Mouse (Mus musculus) liver, embryonic 16.5 days (tissue): ENCODE results near the gene Canx. TPM values are rescaled to one million over a fixed set of nuclear protein-coding genes. Genes with fewer than 3 reads are reported as not detected.

Experiments
- ATAC-seq: fragments of 200-750 bp; cut with Nextera tagmentation; 2 replicates; pipeline ENCODE4 v1.8.0; 2017; ENCODE audit warnings: low read depth, mild to moderate bottlenecking, moderate number of reproducible peaks, moderate library complexity
- H3K27ac ChIP-seq: fragments of 300-500 bp; sonication (generic); 2 replicates; pipeline ENCODE4 v1.5.1; 2014; ENCODE audit warnings: mild to moderate bottlenecking, low read length
- H3K27me3 ChIP-seq: fragments of 300-500 bp; sonication (generic); 2 replicates; pipeline ENCODE4 v1.6.1; 2014; ENCODE audit warnings: low read depth, low read length, mixed read lengths; ENCODE audit not compliant: control insufficient read depth, insufficient read depth
- H3K36me3 ChIP-seq: fragments of 300-500 bp; sonication (generic); 2 replicates; pipeline ENCODE4 v1.6.1; 2014; ENCODE audit warnings: mild to moderate bottlenecking; ENCODE audit not compliant: control insufficient read depth, insufficient read depth
- H3K4me1 ChIP-seq: fragments of 300-500 bp; sonication (generic); 2 replicates; pipeline ENCODE4 v1.6.1; 2014; ENCODE audit warnings: low read depth, low read length, mixed read lengths; ENCODE audit not compliant: control insufficient read depth
- H3K4me2 ChIP-seq: fragments of 300-500 bp; sonication (generic); 2 replicates; pipeline ENCODE4 v1.6.1; 2014; ENCODE audit warnings: low read depth, low read length, mixed read lengths
- H3K4me3 ChIP-seq: fragments of 300-500 bp; sonication (generic); 2 replicates; pipeline ENCODE4 v1.5.1; 2014; ENCODE audit warnings: low read depth, mild to moderate bottlenecking, low read length
- H3K9ac ChIP-seq: fragments of 300-500 bp; sonication (generic); 2 replicates; pipeline ENCODE4 v1.6.1; 2014; ENCODE audit warnings: low read depth, low read length
- H3K9me3 ChIP-seq: fragments of 300-500 bp; sonication (generic); replicated peaks from 2 replicates; pipeline ENCODE4 v1.6.1; 2016; ENCODE audit warnings: low read length; ENCODE audit not compliant: control insufficient read depth
- WGBS: fragments of 180-500 bp; shearing (Covaris S2); extraction: QIAGEN DNeasy Blood & Tissue Kit; methylation state at CpG from one replicate; pipeline ENCODE4 v1.1.7; 2014; ENCODE audit not compliant: insufficient replicate concordance; 5-methylcytosine and 5-hydroxymethylcytosine counted together
- polyA plus RNA-seq: library from polyadenylated mRNA; unstranded; fragments of >200 nt; fragmentation: Nextera tagmentation; extraction: Ambion mirVana; gene quantifications from 2 replicates; pipeline ENCODE4 v1.2.1, GENCODE M21; 2015

Gene Canx
- polyA plus RNA-seq, 1 experiment from 2014 or later = 172 TPM

- 79% methylated on average over 7 of the region's 7 CpGs for WGBS
- Histone ChIP-seq H3K4me3 (no peak overlapping the region), H3K27ac (no peak overlapping the region), H3K9ac (no peak overlapping the region), H3K27me3 (no peaks in the 10 kb centered on the region), H3K4me1 (no peaks in the 10 kb centered on the region), H3K4me2 (no peak overlapping the region), H3K36me3 (peaks cover 31% of the 10 kb centered on the region), H3K9me3 (no peaks in the 10 kb centered on the region)
- ATAC-seq = no peak
These were observed 67.2 kb downstream of the Canx start for GRCm38 (mm10) chr11:50258310-50258709.

GRCm38 (mm10) chr11:50256615-50257014 lies 68.9 kb downstream of the Canx start:
- Histone ChIP-seq H3K9me3 (no peaks in the 10 kb centered on the region), H3K27me3 (no peaks in the 10 kb centered on the region), H3K9ac (no peak overlapping the region), H3K27ac (no peak overlapping the region), H3K4me1 (no peaks in the 10 kb centered on the region), H3K36me3 (peaks cover 18% of the 10 kb centered on the region), H3K4me3 (no peak overlapping the region), H3K4me2 (no peak overlapping the region)
- no peak for ATAC-seq
- 55% methylated on average over 7 of the region's 7 CpGs for WGBS

- no peak overlapping the region for H3K4me3 ChIP-seq
- H3K4me1 ChIP-seq = no peaks in the 10 kb centered on the region
- H3K27me3 ChIP-seq = no peaks in the 10 kb centered on the region
- H3K9me3 ChIP-seq = no peaks in the 10 kb centered on the region
- peaks cover 15% of the 10 kb centered on the region for H3K36me3 ChIP-seq
- no peak overlapping the region for H3K27ac ChIP-seq
- H3K4me2 ChIP-seq = no peak overlapping the region
- WGBS = 84% methylated on average over 12 of the region's 12 CpGs
- ATAC-seq = no peak
- no peak overlapping the region for H3K9ac ChIP-seq
These were observed 71.4 kb downstream of the Canx start for GRCm38 (mm10) chr11:50254010-50254580.

- H3K4me1 ChIP-seq = no peaks in the 10 kb centered on the region
- H3K27me3 ChIP-seq = no peaks in the 10 kb centered on the region
- H3K9ac ChIP-seq = no peak overlapping the region
- peaks cover 12% of the 10 kb centered on the region for H3K36me3 ChIP-seq
- ATAC-seq = no peak
- no peak overlapping the region for H3K27ac ChIP-seq
- H3K4me2 ChIP-seq = no peak overlapping the region
- no peaks in the 10 kb centered on the region for H3K9me3 ChIP-seq
- H3K4me3 ChIP-seq = no peak overlapping the region
- WGBS = 65% methylated on average over 1 of the region's 1 CpGs
These were observed 72.1 kb downstream of the Canx start for GRCm38 (mm10) chr11:50253393-50253792.

- H3K27ac ChIP-seq = no peak overlapping the region
- H3K9ac ChIP-seq = no peak overlapping the region
- WGBS = 68% methylated on average over 11 of the region's 11 CpGs
- H3K9me3 ChIP-seq = no peaks in the 10 kb centered on the region
- H3K27me3 ChIP-seq = no peaks in the 10 kb centered on the region
- no peak overlapping the region for H3K4me3 ChIP-seq
- ATAC-seq = no peak
- peaks cover 5% of the 10 kb centered on the region for H3K36me3 ChIP-seq
- no peaks in the 10 kb centered on the region for H3K4me1 ChIP-seq
- H3K4me2 ChIP-seq = no peak overlapping the region
These were observed 72.7 kb downstream of the Canx start for GRCm38 (mm10) chr11:50252684-50253265.

- H3K27ac ChIP-seq = no peak overlapping the region
- 54% methylated on average over 3 of the region's 3 CpGs for WGBS
- H3K4me2 ChIP-seq = no peak overlapping the region
- H3K4me1 ChIP-seq = no peaks in the 10 kb centered on the region
- 0 out of 2 replicates have a peak, but pooled peaks cover 4% of the 10 kb centered on the region for H3K36me3 ChIP-seq
- no peak for ATAC-seq
- H3K9ac ChIP-seq = no peak overlapping the region
- H3K9me3 ChIP-seq = no peaks in the 10 kb centered on the region
- H3K4me3 ChIP-seq = no peak overlapping the region
- H3K27me3 ChIP-seq = no peaks in the 10 kb centered on the region
These were observed 73.3 kb downstream of the Canx start for GRCm38 (mm10) chr11:50252166-50252565.

GRCm38 (mm10) chr11:50248473-50249171 lies 76.9 kb downstream of the Canx start:
- no peak overlapping the region for H3K4me2 ChIP-seq
- H3K4me1 ChIP-seq = no peaks in the 10 kb centered on the region
- H3K27me3 ChIP-seq = no peaks in the 10 kb centered on the region
- no peak for ATAC-seq
- no peak overlapping the region for H3K4me3 ChIP-seq
- H3K36me3 ChIP-seq = no peaks in the 10 kb centered on the region
- no peak overlapping the region for H3K9ac ChIP-seq
- H3K9me3 ChIP-seq = no peaks in the 10 kb centered on the region
- H3K27ac ChIP-seq = no peak overlapping the region
- WGBS = 71% methylated on average over 7 of the region's 7 CpGs

GRCm38 (mm10) chr11:50245269-50245668 lies 80.2 kb downstream of the Canx start:
- Histone ChIP-seq H3K36me3 (no peaks in the 10 kb centered on the region), H3K4me2 (no peak overlapping the region), H3K9ac (no peak overlapping the region), H3K9me3 (no peaks in the 10 kb centered on the region), H3K27ac (no peak overlapping the region), H3K27me3 (no peaks in the 10 kb centered on the region), H3K4me3 (no peak overlapping the region), H3K4me1 (peaks cover 4% of the 10 kb centered on the region; the same call in 1 of the 2 replicates)
- no peak; the same call in 1 of the 2 replicates for ATAC-seq
- 61% methylated on average over 5 of the region's 5 CpGs for WGBS
